Mouse (Mus musculus): Measurements from ENCODE around the gene Immp2l. TPM values are rescaled to one million over a fixed set of nuclear protein-coding genes. Genes with fewer than 3 reads are reported as not detected.
"Not testable (repeated sequence)": the region's sequence is repeated elsewhere in the genome, so short reads cannot be mapped to it uniquely, and the experiment has no call there.

Immp2l gene
- polyA plus RNA-seq, 1 experiment from 2014 or later, result 10.3 TPM

GRCm38 (mm10) chr12:41829517-41829916 lies 805.6 kb downstream of the Immp2l start:
- 83% methylated on average over 6 of the region's 6 CpGs for WGBS
- no peaks in the 10 kb centered on the region for H3K9me3 ChIP-seq

GRCm38 (mm10) chr12:41831731-41832130 lies 807.8 kb downstream of the Immp2l start:
- H3K9ac ChIP-seq, result no peak overlapping the region
- no peaks in the 10 kb centered on the region for H3K36me3 ChIP-seq
- ATAC-seq (ENCODE audit: extremely low read depth, insufficient number of reproducible peaks, low FRiP score, low TSS enrichment), result no peak
- H3K4me2 ChIP-seq, result no peak overlapping the region
- no peaks in the 10 kb centered on the region for H3K9me3 ChIP-seq
- 78% methylated on average over 7 of the region's 7 CpGs for WGBS
- no peaks in the 10 kb centered on the region for H3K4me1 ChIP-seq
- H3K4me3 ChIP-seq, result no peak overlapping the region
- H3K27me3 ChIP-seq (replicated peaks), result no peaks in the 10 kb centered on the region
- no peak overlapping the region for H3K27ac ChIP-seq (replicated peaks)

More at GRCm38 (mm10) chr12:41829517-41829916, 805.6 kb downstream of the Immp2l start:
- no peak for ATAC-seq (ENCODE audit: extremely low read depth, insufficient number of reproducible peaks, low FRiP score, low TSS enrichment)
- H3K4me1 ChIP-seq, result no peaks in the 10 kb centered on the region
- H3K4me3 ChIP-seq, result no peak overlapping the region
- H3K36me3 ChIP-seq, result no peaks in the 10 kb centered on the region
- H3K27ac ChIP-seq (replicated peaks), result no peak overlapping the region
- H3K4me2 ChIP-seq, result no peak overlapping the region
- no peaks in the 10 kb centered on the region for H3K27me3 ChIP-seq (replicated peaks)
- H3K9ac ChIP-seq, result no peak overlapping the region

- 0 out of 2 replicates have a peak, but pooled peaks cover 5% of the 10 kb centered on the region for H3K4me1 ChIP-seq
- H3K9me3 ChIP-seq, result no peaks in the 10 kb centered on the region
- H3K9ac ChIP-seq, result no peak overlapping the region
- H3K27me3 ChIP-seq (replicated peaks), result no peaks in the 10 kb centered on the region
- no peak overlapping the region for H3K27ac ChIP-seq (replicated peaks)
- 67% methylated on average over 2 of the region's 2 CpGs for WGBS
- no peak overlapping the region for H3K4me3 ChIP-seq
- no peaks in the 10 kb centered on the region for H3K36me3 ChIP-seq
- no peak for ATAC-seq (ENCODE audit: extremely low read depth, insufficient number of reproducible peaks, low FRiP score, low TSS enrichment)
- H3K4me2 ChIP-seq, result no peak overlapping the region
Observed at GRCm38 (mm10) chr12:41834646-41835045, 810.8 kb downstream of the Immp2l start.

- 47% methylated on average over 6 of the region's 6 CpGs for WGBS
- Histone ChIP-seq H3K36me3 (no peaks in the 10 kb centered on the region), H3K4me3 (no peak overlapping the region), H3K4me1 (0 out of 2 replicates have a peak, but pooled peaks cover 5% of the 10 kb centered on the region), H3K4me2 (no peak overlapping the region), H3K9ac (no peak overlapping the region), H3K27me3 (replicated peaks) (no peaks in the 10 kb centered on the region), H3K27ac (replicated peaks) (no peak overlapping the region), H3K9me3 (no peaks in the 10 kb centered on the region)
- ATAC-seq (ENCODE audit: extremely low read depth, insufficient number of reproducible peaks, low FRiP score, low TSS enrichment), result no peak
Observed at GRCm38 (mm10) chr12:41838334-41838847, 814.5 kb downstream of the Immp2l start.

DNA sequence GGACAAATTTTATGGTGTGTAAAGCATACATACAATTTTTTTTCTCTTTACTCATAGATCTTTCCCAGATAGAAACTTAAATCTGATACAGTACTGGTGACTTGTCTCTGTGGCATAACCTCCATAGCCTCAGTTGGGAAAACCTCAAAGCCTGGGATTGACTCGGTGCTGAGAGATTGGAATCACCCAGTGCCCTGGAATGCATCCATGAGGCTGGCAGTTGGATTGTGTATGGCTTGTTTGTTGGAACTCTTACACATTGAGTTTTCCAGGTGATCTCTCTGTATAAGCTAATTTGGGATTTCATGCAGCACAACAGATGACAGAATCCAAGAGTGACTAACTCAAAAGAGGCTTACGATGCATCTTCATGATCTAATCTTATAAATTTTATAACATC lies 815.4 kb downstream of the Immp2l start:
- Histone ChIP-seq H3K36me3 (no peaks in the 10 kb centered on the region), H3K4me2 (no peak overlapping the region), H3K9me3 (no peaks in the 10 kb centered on the region), H3K27ac (replicated peaks) (no peak overlapping the region), H3K9ac (no peak overlapping the region), H3K4me3 (no peak overlapping the region), H3K4me1 (0 out of 2 replicates have a peak, but pooled peaks cover 5% of the 10 kb centered on the region), H3K27me3 (replicated peaks) (no peaks in the 10 kb centered on the region)
- WGBS, result 78% methylated on average over 2 of the region's 2 CpGs
- no peak for ATAC-seq (ENCODE audit: extremely low read depth, insufficient number of reproducible peaks, low FRiP score, low TSS enrichment)

DNA sequence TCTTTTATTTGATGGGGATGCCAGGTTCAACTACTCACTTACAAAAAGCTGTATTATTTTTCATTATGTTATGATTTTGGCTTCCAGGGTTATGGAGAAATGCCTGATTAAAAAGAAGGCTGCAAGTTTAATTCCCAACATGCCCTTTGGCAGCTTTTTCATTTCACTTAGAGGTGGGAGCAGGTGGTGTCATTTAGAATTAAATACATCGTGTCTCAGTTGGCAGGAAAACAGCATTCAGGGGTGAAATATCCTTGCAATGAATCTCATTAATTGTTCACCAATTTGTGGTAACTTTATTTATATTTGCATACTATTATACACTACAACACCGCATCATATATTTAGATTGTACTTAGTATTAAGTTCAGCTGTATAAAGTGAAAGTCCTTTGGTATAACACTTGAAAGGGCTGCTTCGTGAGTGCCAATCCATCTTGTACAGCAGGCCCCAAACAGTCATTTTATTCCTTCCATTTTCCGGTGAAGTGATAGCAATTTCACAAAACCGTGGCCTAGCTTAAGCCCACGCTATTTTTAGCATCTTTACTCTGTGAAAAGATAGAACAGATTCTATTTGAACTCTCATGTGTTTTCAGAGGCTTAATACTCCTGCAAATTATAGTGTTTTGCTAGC lies 818.9 kb downstream of the Immp2l start:
- Histone ChIP-seq H3K36me3 (no peaks in the 10 kb centered on the region), H3K4me1 (0 out of 2 replicates have a peak, but pooled peaks cover 5% of the 10 kb centered on the region), H3K9me3 (no peaks in the 10 kb centered on the region), H3K27ac (replicated peaks) (no peak overlapping the region), H3K9ac (no peak overlapping the region), H3K4me2 (no peak overlapping the region), H3K4me3 (no peak overlapping the region), H3K27me3 (replicated peaks) (no peaks in the 10 kb centered on the region)
- WGBS, result 52% methylated on average over 6 of the region's 6 CpGs
- no peak for ATAC-seq (ENCODE audit: extremely low read depth, insufficient number of reproducible peaks, low FRiP score, low TSS enrichment)

GRCm38 (mm10) chr12:41851896-41852470 lies 828.1 kb downstream of the Immp2l start:
- no peak overlapping the region for H3K9ac ChIP-seq
- H3K4me3 ChIP-seq, result no peak overlapping the region
- H3K27ac ChIP-seq (replicated peaks), result no peak overlapping the region
- H3K36me3 ChIP-seq, result no peaks in the 10 kb centered on the region
- no peak for ATAC-seq (ENCODE audit: extremely low read depth, insufficient number of reproducible peaks, low FRiP score, low TSS enrichment)
- no peaks in the 10 kb centered on the region for H3K27me3 ChIP-seq (replicated peaks)
- WGBS, result 77% methylated on average over 7 of the region's 7 CpGs
- no peak overlapping the region for H3K4me2 ChIP-seq
- H3K4me1 ChIP-seq, result no peaks in the 10 kb centered on the region
- H3K9me3 ChIP-seq, result no peaks in the 10 kb centered on the region

DNA sequence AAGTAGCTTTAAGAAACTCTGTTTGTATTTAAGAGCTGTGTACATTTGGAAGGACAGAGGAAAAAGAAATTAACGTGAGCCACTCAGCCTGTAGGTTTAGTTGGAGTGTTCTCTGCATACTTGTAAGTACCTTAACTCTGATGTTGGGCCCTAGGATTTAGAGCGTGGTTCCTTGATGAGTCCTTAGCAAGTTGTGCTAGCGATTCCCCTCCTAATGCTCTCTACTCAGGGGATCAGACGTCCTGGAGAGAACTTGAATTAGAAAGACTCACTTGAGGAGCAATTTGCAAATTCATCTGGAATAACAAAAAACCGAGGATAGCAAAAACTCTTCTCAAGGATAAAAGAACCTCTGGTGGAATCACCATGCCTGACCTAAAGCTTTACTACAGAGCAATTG lies 835.8 kb downstream of the Immp2l start:
- WGBS, result 36% methylated on average over 5 of the region's 5 CpGs
- not testable (repeated sequence) for H3K4me1 ChIP-seq; H3K9me3 ChIP-seq; H3K9ac ChIP-seq; H3K27me3 ChIP-seq (replicated peaks); ATAC-seq (ENCODE audit: extremely low read depth, insufficient number of reproducible peaks, low FRiP score, low TSS enrichment); H3K27ac ChIP-seq (replicated peaks); H3K4me2 ChIP-seq; H3K36me3 ChIP-seq; H3K4me3 ChIP-seq

DNA sequence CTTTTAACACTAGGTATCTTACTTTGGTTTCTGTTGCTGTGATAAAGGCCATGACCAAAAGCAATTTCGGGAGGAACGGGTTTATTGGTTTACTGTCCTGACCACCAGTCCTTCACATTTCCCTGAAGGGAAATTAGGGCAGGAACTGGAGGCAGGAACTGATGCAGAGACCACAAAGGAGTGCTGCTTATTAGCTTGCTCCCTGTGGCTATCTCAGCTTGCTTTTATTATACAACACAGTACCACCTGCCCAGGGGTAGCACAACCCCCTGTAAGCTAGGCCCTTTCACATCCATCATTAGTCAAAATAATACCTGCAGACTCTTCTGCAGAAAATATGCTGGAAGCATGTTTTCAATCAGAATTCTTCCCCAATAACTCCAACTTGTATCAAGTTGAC lies 844.4 kb downstream of the Immp2l start:
- Histone ChIP-seq H3K4me3 (no peak overlapping the region), H3K27me3 (replicated peaks) (no peaks in the 10 kb centered on the region), H3K27ac (replicated peaks) (no peak overlapping the region), H3K4me2 (no peak overlapping the region), H3K36me3 (no peaks in the 10 kb centered on the region), H3K9me3 (peaks cover 6% of the 10 kb centered on the region), H3K4me1 (no peaks in the 10 kb centered on the region), H3K9ac (no peak overlapping the region)
- no peak; the same call in 1 of the 2 replicates for ATAC-seq (ENCODE audit: extremely low read depth, insufficient number of reproducible peaks, low FRiP score, low TSS enrichment)
- WGBS, result 90% methylated on average over 2 of the region's 2 CpGs

GRCm38 (mm10) chr12:41874015-41874414 lies 850.1 kb downstream of the Immp2l start:
- 58% methylated on average over 2 of the region's 2 CpGs for WGBS

DNA sequence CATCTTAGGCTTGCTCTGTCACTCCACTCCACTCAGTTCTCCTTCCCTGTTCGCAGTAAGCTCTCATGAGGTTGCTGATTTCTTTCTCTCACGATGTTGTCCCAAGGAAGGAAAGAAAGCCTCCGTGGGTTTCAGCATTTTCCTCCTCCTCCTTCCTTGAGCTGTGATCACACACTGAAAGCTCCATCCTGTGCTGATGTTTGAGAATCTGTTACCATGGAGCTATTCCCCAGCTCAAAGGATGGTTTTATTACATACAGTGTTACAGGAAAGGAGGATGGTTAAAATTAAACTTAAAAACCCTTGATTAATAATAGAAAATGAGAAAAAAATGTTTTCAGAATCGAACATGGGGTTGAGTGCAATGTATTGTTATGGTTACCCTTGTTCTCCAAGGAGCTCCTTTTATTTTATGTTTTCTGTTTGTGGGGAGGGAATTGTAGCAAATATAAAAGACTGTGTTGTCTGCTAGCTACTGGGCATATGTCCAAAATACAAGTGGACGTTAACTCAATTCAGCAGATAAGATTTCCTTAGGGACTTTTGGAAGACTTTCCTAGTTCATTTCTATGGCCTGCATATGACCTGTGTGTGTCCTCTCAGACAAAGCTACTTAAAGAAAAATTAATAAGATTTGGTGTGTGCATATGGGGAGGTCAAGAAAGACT lies 853.5 kb downstream of the Immp2l start:
- ATAC-seq (ENCODE audit: extremely low read depth, insufficient number of reproducible peaks, low FRiP score, low TSS enrichment), result no peak
- Histone ChIP-seq H3K4me1 (peaks cover 6% of the 10 kb centered on the region), H3K4me3 (no peak overlapping the region), H3K4me2 (no peak overlapping the region), H3K27ac (replicated peaks) (0 out of 2 replicates have a peak overlapping the region, but pooled peaks have one; percentile 33), H3K9ac (no peak overlapping the region), H3K27me3 (replicated peaks) (no peaks in the 10 kb centered on the region), H3K9me3 (no peaks in the 10 kb centered on the region), H3K36me3 (no peaks in the 10 kb centered on the region)
- WGBS, result 42% methylated on average over 5 of the region's 5 CpGs

More at GRCm38 (mm10) chr12:41874015-41874414, 850.1 kb downstream of the Immp2l start:
- no peak overlapping the region for H3K4me2 ChIP-seq
- H3K36me3 ChIP-seq, result no peaks in the 10 kb centered on the region
- H3K4me1 ChIP-seq, result peaks cover 6% of the 10 kb centered on the region
- H3K9ac ChIP-seq, result no peak overlapping the region
- H3K27me3 ChIP-seq (replicated peaks), result no peaks in the 10 kb centered on the region
- H3K9me3 ChIP-seq, result no peaks in the 10 kb centered on the region
- no peak overlapping the region for H3K27ac ChIP-seq (replicated peaks)
- no peak for ATAC-seq (ENCODE audit: extremely low read depth, insufficient number of reproducible peaks, low FRiP score, low TSS enrichment)
- H3K4me3 ChIP-seq, result no peak overlapping the region
